Mouse (Mus musculus): ENCODE measurements around the gene Tmigd1. TPM values are rescaled to one million over a fixed set of nuclear protein-coding genes. Genes with fewer than 3 reads are reported as not detected.

The Tmigd1 gene
- total RNA-seq (2021), result under 1 TPM; 0.24 to 0.55 TPM

- intact Hi-C loops (cut with DNase I), result no loop called here
Measured at GRCm38 (mm10) chr11:76901579-76902361, at the start of gene Tmigd1. TSS of gene Tmigd1 (plus strand) at chr11:76902159.

GRCm38 (mm10) chr11:76854475-76855341, 47.3 kb upstream of the Tmigd1 start:
- DNase-seq, result peak; percentile 46 to 59
- intact Hi-C loops (cut with DNase I), result no loop called here

More at GRCm38 (mm10) chr11:76901579-76902361, at the start of gene Tmigd1:
- no peak for DNase-seq

- intact Hi-C loops (cut with DNase I), result no loop called here
- no peak for DNase-seq
Measured at GRCm38 (mm10) chr11:76856601-76857000, 45.4 kb upstream of the Tmigd1 start.

- peak; percentile 58 to 64 for DNase-seq
- intact Hi-C loops (cut with DNase I), result loop anchor here (1.0 kb wide), 1 partner anchor 35 kb away; no protein-coding TSS in a partner anchor
Measured at GRCm38 (mm10) chr11:76857111-76857510, 44.8 kb upstream of the Tmigd1 start.

DNA sequence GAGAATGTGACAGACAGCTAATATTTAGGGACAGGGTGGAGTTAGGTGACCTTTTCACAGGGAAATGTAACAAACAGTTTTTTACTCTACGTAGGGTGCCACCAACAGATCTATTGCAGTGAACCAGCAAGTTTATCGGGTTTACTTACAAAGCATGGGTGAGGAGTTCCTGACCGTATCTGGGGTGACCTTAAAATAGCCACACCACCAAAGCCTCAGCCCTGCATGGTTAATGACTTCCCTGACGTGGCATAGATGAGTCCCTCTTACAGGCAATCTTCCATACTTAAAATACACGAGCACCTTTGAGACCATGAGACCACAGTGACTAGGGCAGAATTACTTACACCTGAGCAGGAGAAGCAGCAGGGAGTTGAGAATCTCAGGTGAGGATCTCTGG, 43.2 kb upstream of the Tmigd1 start:
- intact Hi-C loops (cut with DNase I), result no loop called here
- DNase-seq, result no peak

- intact Hi-C loops (cut with DNase I), result no loop called here
- DNase-seq, result no peak
Measured at GRCm38 (mm10) chr11:76859261-76859660, 42.7 kb upstream of the Tmigd1 start.

DNA sequence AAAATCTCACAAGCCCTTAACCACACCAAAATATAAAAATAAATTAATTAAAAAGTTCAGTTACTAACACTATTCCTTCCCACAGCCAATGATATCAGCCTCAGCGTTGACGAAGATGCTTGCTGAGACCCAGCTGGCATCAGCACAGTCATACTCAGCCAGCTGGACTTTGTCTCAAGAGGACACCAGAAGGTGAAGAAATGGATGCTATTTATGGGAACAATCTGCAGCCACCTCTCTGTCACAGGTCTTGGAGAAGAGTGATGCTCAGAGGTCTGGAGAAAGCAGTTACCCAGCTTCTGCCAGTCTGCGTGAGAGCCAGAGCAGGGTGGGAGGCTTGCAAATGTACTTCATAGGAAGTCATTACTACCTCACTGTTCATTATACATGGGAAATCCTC, 40.8 kb upstream of the Tmigd1 start:
- peak; percentile 28 to 44 for DNase-seq
- intact Hi-C loops (cut with DNase I), result no loop called here

DNA sequence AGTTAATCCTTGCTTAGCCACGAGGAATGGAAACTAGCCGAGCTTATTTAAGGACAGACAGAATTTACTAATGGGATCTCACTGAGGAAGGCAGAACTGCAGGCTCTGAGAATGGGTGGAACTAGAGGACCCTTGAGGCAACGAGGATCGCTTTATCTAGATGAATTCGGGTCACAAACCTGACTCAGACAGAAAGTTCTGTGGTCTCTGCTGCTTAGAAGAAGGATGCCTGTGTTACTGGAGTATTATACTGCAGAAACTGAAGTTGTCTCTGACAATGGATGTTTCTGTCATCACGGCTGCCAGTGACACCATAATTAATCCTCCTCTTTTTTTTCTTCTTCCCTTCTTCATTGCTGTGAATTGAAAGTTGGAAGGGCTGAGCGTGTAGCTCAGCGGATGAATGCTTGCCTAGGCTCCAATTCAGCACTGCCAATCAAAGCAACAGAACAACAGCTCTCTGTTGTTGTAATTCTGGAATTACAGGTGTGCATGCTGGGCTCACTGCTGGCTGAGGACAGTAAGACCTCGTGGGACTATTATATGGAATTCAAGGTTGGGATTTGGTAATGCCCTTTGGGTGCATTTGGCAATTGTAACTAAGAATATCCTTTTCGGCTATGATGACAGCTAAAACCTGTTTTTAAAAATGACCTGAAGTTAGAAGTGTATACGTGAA, 29.3 kb upstream of the Tmigd1 start:
- no peak for DNase-seq
- intact Hi-C loops (cut with DNase I), result no loop called here

GRCm38 (mm10) chr11:76873865-76874264, 28.1 kb upstream of the Tmigd1 start:
- intact Hi-C loops (cut with DNase I), result no loop called here

GRCm38 (mm10) chr11:76874766-76875165, 27.2 kb upstream of the Tmigd1 start:
- no peak for DNase-seq
- intact Hi-C loops (cut with DNase I), result no loop called here

More at GRCm38 (mm10) chr11:76873865-76874264, 28.1 kb upstream of the Tmigd1 start:
- DNase-seq, result no peak

GRCm38 (mm10) chr11:76879816-76880215, 22.1 kb upstream of the Tmigd1 start:
- intact Hi-C loops (cut with DNase I), result no loop called here
- DNase-seq, result no peak

DNA sequence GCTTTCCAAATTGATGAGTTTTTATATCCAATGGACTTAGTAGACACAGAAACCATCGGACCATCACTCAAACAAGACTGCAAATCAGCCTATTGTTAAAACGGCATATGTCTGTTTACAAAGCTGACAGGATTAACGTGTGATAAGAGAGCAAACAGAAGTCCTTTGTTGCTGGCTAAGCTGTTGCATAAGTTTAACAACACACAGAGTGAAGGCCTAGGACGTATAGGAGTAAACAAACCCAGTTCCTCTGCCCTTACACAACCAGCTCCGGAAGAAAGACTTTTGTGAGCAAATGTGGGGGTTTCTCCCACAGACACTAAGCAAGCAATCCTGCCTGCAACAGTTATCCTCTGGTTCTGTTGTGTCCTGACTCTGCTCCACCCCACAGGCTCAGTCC, 17.5 kb upstream of the Tmigd1 start:
- intact Hi-C loops (cut with DNase I), result no loop called here
- DNase-seq, result no peak

DNA sequence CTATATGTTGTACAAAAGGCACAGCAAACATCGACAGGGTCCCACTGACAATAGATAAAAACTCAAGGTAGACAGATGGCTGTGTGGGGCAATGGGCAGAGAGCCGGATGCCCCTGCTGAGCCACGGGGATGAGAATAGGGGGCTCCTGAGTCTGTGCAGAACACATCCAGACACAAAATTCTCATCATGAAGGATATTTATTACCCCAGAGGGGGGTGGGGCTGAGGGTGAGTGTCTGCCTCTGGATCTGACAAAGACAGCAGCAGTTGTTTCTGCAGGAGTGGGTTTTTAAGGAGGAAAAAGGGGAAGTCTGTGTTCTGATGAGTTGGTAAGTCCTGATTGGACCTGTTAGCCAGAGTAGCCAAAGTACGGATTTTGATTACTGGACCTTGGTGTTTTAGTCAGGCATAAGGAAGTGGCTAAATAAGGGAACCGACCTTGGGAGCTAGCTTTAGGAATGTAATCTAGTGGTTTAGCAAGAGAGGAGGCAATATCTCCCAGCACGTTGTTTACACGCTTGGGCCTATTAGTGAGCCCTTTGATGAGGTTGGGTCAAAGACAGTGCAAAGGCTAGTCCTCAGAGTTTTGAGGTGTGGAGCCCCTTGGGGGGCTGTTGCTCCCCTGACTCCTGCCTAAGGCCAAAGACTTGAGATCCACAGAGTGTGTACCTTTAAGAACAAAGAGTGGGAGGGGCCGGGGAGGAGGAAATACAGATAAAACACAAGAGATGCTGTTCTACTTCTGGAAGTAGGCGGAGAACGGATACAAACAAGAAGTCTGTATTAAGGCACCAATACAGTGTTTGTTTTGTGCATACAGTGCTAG, 12.4 kb upstream of the Tmigd1 start:
- peak; percentile 53 to 65 for DNase-seq
- intact Hi-C loops (cut with DNase I), result no loop called here

DNA sequence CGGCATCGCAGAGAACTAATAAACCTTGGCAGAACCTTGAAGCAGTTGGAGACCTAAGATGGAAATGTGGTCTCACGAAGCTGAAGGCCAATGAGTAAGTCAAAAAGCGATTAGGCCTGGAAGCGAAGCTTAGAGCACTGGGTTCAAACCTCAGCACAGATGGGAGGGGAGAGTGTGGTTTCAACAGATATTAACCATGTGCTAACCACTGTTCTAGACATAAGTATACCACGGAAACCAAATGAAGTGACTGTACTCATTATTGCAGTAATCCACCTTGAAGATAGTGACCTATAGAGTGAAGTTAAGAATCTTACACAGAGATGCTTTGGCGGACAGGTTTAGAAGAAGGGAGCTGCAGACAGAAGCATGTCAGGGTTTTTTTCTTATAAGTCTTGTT, 10.8 kb upstream of the Tmigd1 start:
- intact Hi-C loops (cut with DNase I), result no loop called here

DNA sequence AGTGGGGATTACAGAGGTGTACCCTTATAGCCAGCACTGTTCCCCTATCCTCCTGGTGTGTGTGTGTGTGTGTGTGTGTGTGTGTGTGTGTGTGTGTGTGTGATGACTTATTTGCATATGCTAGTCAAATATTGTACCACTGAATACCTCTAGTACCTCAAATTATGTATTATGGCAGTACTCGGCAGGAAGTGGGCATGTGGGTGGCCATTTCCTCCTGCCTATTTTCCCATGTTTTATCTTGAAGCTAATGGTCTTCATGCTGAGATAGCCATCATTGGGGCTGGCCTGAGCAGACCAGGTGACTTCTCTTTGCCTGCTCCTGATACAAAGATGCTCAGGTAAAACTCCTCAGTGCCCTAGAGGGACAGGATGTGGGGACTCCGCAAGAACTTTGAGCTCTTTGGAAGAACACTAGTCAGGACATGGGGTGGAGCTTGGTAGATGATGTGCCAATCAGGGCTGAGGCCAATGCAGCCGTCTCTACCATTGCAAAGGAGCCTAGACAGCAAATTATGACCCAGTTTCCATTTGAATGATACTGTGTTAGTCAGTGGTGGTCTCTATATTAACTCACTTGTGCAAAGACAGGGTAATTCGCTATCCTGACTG, 10.1 kb upstream of the Tmigd1 start:
- intact Hi-C loops (cut with DNase I), result loop anchor here (1.0 kb wide), 1 partner anchor 35 kb away; no protein-coding TSS in a partner anchor
- DNase-seq, result no peak

More for the DNA sequence above, 10.8 kb upstream of the Tmigd1 start:
- no peak for DNase-seq

GRCm38 (mm10) chr11:76892972-76893371, 9.0 kb upstream of the Tmigd1 start:
- DNase-seq, result no peak
- intact Hi-C loops (cut with DNase I), result loop anchor here (1.0 kb wide), 1 partner anchor 36 kb away; no protein-coding TSS in a partner anchor

- intact Hi-C loops (cut with DNase I), result no loop called here
- peak; percentile 69 to 74 for DNase-seq
Measured at GRCm38 (mm10) chr11:76893570-76893969, 8.4 kb upstream of the Tmigd1 start.

DNA sequence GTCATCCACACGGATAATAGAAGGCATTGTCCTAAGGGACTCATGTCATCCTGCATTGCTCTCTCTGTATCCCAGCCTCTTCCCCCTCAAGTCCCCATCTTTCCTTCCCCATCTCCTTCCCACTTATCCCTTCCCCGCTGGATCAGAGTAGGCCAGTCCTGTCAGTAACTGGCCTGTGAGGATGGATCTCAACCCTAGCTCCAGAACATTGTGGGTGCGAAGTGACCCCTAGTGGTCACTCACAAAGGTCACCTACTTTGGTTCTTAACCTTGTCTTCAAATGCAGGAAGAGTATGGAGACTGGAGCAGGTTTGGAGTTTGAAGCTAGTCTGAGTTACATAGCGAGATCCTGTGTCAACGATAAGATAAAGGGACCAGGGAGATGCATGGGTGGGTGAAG, 7.7 kb upstream of the Tmigd1 start:
- DNase-seq, result peak; percentile 81 to 82

DNA sequence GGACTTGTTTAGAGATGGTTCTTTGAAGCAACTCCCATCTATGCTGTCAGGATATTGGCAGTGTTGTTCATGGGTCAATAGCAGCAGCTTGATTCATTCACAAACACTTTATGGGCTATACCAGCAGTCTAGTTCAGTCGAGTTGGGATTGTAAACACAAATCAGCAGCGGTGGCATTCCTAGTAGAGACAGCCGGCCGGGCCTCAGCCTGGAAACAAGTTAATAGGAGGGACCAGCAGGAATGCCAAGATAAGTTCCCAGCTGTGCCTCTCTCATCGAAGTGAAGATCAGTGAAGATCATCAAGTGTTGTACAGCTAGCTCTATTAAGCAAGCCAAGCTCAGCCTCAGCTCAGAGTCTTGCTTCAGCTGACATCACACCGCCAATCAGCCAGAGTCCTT, 5.6 kb upstream of the Tmigd1 start:
- DNase-seq, result no peak
- intact Hi-C loops (cut with DNase I), result loop anchor here (2.0 kb wide), 1 partner anchor 48 kb away; no protein-coding TSS in a partner anchor

More for the DNA sequence above, 7.7 kb upstream of the Tmigd1 start:
- intact Hi-C loops (cut with DNase I), result loop anchor here (1.0 to 2.0 kb wide), 4 partner anchors 47 to 217 kb away; partner anchors contain the start of gene Cpd
